Mouse (Mus musculus): Measurements from ENCODE around the gene Themis2. TPM values are rescaled to one million over a fixed set of nuclear protein-coding genes. Genes with fewer than 3 reads are reported as not detected.

The Themis2 gene
- polyA plus RNA-seq (2014; fragmentation: Nextera tagmentation; extraction: Ambion mirVana) = 0.67 and 0.69 TPM in 2 replicates

GRCm38 (mm10) chr4:132796196-132796886, at the start of gene Themis2:
Themis2 (minus strand) TSS chr4:132796387.
- Histone ChIP-seq H3K4me1 (replicated peaks; ENCODE audit: control insufficient read depth, insufficient read depth, low read length) (no peaks in the 10 kb centered on the region), H3K4me3 (ENCODE audit: low read depth, low read length) (peak within 1 kb of the TSS; percentile 25; the same call in 1 of the 2 replicates), H3K9ac (ENCODE audit: low read depth, low read length) (no peak within 1 kb of the TSS), H3K9me3 (ENCODE audit: control insufficient read depth, low read length) (no peaks in the 10 kb centered on the region), H3K27ac (ENCODE audit: low read depth, low read length) (no peak within 1 kb of the TSS), H3K36me3 (ENCODE audit: control insufficient read depth, insufficient read depth, low read length) (no peaks in the 10 kb centered on the region), H3K27me3 (ENCODE audit: control insufficient read depth, insufficient read depth, low read length) (peaks cover 12% of the 10 kb centered on the region; the same call in 1 of the 2 replicates), H3K4me2 (replicated peaks; ENCODE audit: low read depth, low read length) (peak within 1 kb of the TSS; percentile 49)
- DNase-seq (ENCODE audit: low spot score) = peak; percentile 77
- 3% methylated on average over 21 of the region's 21 CpGs for WGBS
- no peak for ATAC-seq (ENCODE audit: low FRiP score)

- DNase-seq (ENCODE audit: low spot score) (no peak), ATAC-seq (ENCODE audit: low FRiP score) (no peak)
- WGBS = 88% methylated on average over 1 of the region's 1 CpGs
- Histone ChIP-seq H3K9me3 (ENCODE audit: control insufficient read depth, low read length) (no peaks in the 10 kb centered on the region), H3K27me3 (ENCODE audit: control insufficient read depth, insufficient read depth, low read length) (no peaks in the 10 kb centered on the region), H3K9ac (ENCODE audit: low read depth, low read length) (peak overlapping the region; percentile 96), H3K27ac (ENCODE audit: low read depth, low read length) (peak overlapping the region; percentile 68; the same call in 1 of the 2 replicates), H3K4me2 (replicated peaks; ENCODE audit: low read depth, low read length) (peak overlapping the region; percentile 50), H3K4me3 (ENCODE audit: low read depth, low read length) (peak overlapping the region; percentile 96; the same call in 1 of the 2 replicates), H3K36me3 (ENCODE audit: control insufficient read depth, insufficient read depth, low read length) (peaks cover 1% of the 10 kb centered on the region; the same call in 1 of the 2 replicates), H3K4me1 (replicated peaks; ENCODE audit: control insufficient read depth, insufficient read depth, low read length) (peaks cover 3% of the 10 kb centered on the region; the same call in 1 of the 2 replicates)
These were observed 47.5 kb upstream of the Themis2 start for GRCm38 (mm10) chr4:132843705-132844071.

DNA sequence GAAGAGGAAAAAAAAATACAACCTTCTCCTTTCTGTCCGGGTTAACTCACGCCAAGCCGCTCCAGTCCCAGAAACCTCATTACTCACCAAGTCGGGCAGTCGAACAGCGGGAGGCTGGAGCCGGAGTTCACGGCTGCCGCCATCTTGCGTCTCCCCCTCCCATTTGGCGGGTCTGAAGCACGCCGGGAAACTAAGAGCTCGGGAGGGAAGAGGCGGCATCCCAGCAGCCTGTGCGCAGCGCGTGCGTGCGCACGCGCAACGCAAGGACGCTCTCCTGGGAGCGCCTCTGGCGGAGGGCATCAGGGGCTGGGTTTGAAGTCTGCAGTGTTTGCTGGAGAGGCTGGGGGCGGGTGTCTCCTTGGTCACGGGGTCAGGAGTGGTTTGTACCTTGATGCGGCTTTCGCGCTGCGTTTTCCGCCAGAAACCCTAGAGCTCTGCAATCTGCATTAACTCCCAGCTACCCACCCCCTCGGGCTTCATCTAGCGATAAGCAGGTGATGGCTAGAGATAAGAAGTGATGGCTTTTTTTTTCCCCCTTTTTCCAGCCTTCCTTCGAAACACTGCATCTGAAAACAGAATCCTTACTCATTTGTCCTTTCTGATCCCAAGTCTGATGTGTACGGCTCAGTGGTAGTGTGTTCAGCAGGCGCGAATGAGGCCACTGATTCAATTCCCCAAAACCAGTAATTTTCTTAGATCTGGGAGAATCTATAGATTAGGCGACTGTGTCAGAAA, 47.0 kb upstream of the Themis2 start, which contains the start of gene Ppp1r8:
Ppp1r8 (minus strand) TSS at position 200 of the 735 bp plus-strand sequence.
- peak within 1 kb of the TSS; percentile 68 for H3K4me2 ChIP-seq (replicated peaks; ENCODE audit: low read depth, low read length)
- peak within 1 kb of the TSS; percentile 96 for H3K4me3 ChIP-seq (ENCODE audit: low read depth, low read length)
- no peaks in the 10 kb centered on the region for H3K27me3 ChIP-seq (ENCODE audit: control insufficient read depth, insufficient read depth, low read length)
- under 1% methylated on average over 40 of the region's 40 CpGs for WGBS
- H3K9me3 ChIP-seq (ENCODE audit: control insufficient read depth, low read length) = no peaks in the 10 kb centered on the region
- peaks cover 3% of the 10 kb centered on the region; the same call in 1 of the 2 replicates for H3K36me3 ChIP-seq (ENCODE audit: control insufficient read depth, insufficient read depth, low read length)
- peak within 1 kb of the TSS; percentile 96 for H3K9ac ChIP-seq (ENCODE audit: low read depth, low read length)
- DNase-seq (ENCODE audit: low spot score) = peak; percentile 94
- H3K27ac ChIP-seq (ENCODE audit: low read depth, low read length) = peak within 1 kb of the TSS; percentile 68
- H3K4me1 ChIP-seq (replicated peaks; ENCODE audit: control insufficient read depth, insufficient read depth, low read length) = peaks cover 3% of the 10 kb centered on the region; the same call in 1 of the 2 replicates
- ATAC-seq (ENCODE audit: low FRiP score) = peak; percentile 99

- Histone ChIP-seq H3K4me2 (replicated peaks; ENCODE audit: low read depth, low read length) (peak overlapping the region; percentile 68), H3K9me3 (ENCODE audit: control insufficient read depth, low read length) (no peaks in the 10 kb centered on the region), H3K4me1 (replicated peaks; ENCODE audit: control insufficient read depth, insufficient read depth, low read length) (peaks cover 3% of the 10 kb centered on the region; the same call in 1 of the 2 replicates), H3K27ac (ENCODE audit: low read depth, low read length) (peak overlapping the region; percentile 62), H3K4me3 (ENCODE audit: low read depth, low read length) (peak overlapping the region; percentile 96), H3K27me3 (ENCODE audit: control insufficient read depth, insufficient read depth, low read length) (no peaks in the 10 kb centered on the region), H3K36me3 (ENCODE audit: control insufficient read depth, insufficient read depth, low read length) (peaks cover 3% of the 10 kb centered on the region; the same call in 1 of the 2 replicates), H3K9ac (ENCODE audit: low read depth, low read length) (peak overlapping the region; percentile 96)
- DNase-seq (ENCODE audit: low spot score) (peak; percentile 55), ATAC-seq (ENCODE audit: low FRiP score) (peak; percentile 39)
- under 1% methylated on average over 30 of the region's 30 CpGs for WGBS
These were observed 46.2 kb upstream of the Themis2 start for GRCm38 (mm10) chr4:132842281-132842906.

- DNase-seq (ENCODE audit: low spot score) = no peak
- WGBS = 88% methylated on average over 3 of the region's 3 CpGs
- Histone ChIP-seq H3K4me3 (ENCODE audit: low read depth, low read length) (peak overlapping the region; percentile 96), H3K9me3 (ENCODE audit: control insufficient read depth, low read length) (no peaks in the 10 kb centered on the region), H3K36me3 (ENCODE audit: control insufficient read depth, insufficient read depth, low read length) (peaks cover 3% of the 10 kb centered on the region; the same call in 1 of the 2 replicates), H3K4me2 (replicated peaks; ENCODE audit: low read depth, low read length) (peak overlapping the region; percentile 68), H3K9ac (ENCODE audit: low read depth, low read length) (peak overlapping the region; percentile 96), H3K27me3 (ENCODE audit: control insufficient read depth, insufficient read depth, low read length) (no peaks in the 10 kb centered on the region), H3K4me1 (replicated peaks; ENCODE audit: control insufficient read depth, insufficient read depth, low read length) (peaks cover 3% of the 10 kb centered on the region; the same call in 1 of the 2 replicates), H3K27ac (ENCODE audit: low read depth, low read length) (no peak overlapping the region)
- ATAC-seq (ENCODE audit: low FRiP score) = no peak
These were observed 45.3 kb upstream of the Themis2 start for GRCm38 (mm10) chr4:132841493-132841892.

DNA sequence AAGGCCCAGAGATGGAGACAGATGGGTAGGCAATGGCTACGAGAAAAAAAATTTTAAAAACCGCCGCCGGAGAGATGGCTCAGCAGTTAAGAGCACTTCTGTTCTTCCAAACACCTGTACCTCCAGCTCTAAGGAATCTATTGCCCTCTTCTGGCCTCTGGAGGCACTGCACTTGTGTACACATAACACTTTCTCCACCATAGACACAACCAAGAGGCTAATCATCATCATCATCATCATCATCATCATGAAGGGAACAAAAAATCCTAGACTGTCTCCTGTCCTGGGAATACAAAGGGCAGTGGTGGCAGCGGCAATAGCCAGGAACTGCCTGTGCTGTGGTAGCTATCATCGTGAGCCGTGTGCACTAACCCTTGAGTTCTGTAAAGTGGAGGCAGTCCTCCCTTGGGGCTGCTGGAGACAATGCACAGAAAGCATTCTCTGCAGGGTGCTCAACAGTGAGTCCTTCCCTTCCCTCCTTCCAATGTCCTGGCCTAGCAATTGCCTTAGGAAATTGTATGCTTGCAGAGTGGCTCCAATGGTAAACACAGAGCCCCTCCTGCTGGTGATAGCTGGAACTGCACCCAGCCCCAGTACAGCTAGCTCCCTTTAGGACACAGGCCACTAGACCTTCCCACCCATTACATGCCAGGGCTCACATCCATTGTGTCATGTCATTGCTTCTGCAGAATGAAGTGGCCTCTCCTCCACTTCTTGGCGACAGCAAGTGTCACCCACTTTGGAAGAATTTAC, 27.6 kb upstream of the Themis2 start:
- Histone ChIP-seq H3K4me2 (replicated peaks; ENCODE audit: low read depth, low read length) (no peak overlapping the region), H3K27me3 (ENCODE audit: control insufficient read depth, insufficient read depth, low read length) (no peaks in the 10 kb centered on the region), H3K4me3 (ENCODE audit: low read depth, low read length) (no peak overlapping the region), H3K9me3 (ENCODE audit: control insufficient read depth, low read length) (no peaks in the 10 kb centered on the region), H3K4me1 (replicated peaks; ENCODE audit: control insufficient read depth, insufficient read depth, low read length) (no peaks in the 10 kb centered on the region), H3K9ac (ENCODE audit: low read depth, low read length) (no peak overlapping the region), H3K27ac (ENCODE audit: low read depth, low read length) (no peak overlapping the region), H3K36me3 (ENCODE audit: control insufficient read depth, insufficient read depth, low read length) (peaks cover 17% of the 10 kb centered on the region)
- 71% methylated on average over 8 of the region's 8 CpGs for WGBS
- ATAC-seq (ENCODE audit: low FRiP score) = no peak
- peak; percentile 74 for DNase-seq (ENCODE audit: low spot score)

- H3K27me3 ChIP-seq (ENCODE audit: control insufficient read depth, insufficient read depth, low read length) = no peaks in the 10 kb centered on the region
- no peak for ATAC-seq (ENCODE audit: low FRiP score)
- no peaks in the 10 kb centered on the region for H3K36me3 ChIP-seq (ENCODE audit: control insufficient read depth, insufficient read depth, low read length)
- H3K9ac ChIP-seq (ENCODE audit: low read depth, low read length) = no peak overlapping the region
- WGBS = 47% methylated on average over 2 of the region's 2 CpGs
- H3K4me2 ChIP-seq (replicated peaks; ENCODE audit: low read depth, low read length) = no peak overlapping the region
- no peak for DNase-seq (ENCODE audit: low spot score)
- H3K4me3 ChIP-seq (ENCODE audit: low read depth, low read length) = no peak overlapping the region
- H3K9me3 ChIP-seq (ENCODE audit: control insufficient read depth, low read length) = no peaks in the 10 kb centered on the region
- H3K27ac ChIP-seq (ENCODE audit: low read depth, low read length) = no peak overlapping the region
- no peaks in the 10 kb centered on the region for H3K4me1 ChIP-seq (replicated peaks; ENCODE audit: control insufficient read depth, insufficient read depth, low read length)
These were observed 22.3 kb upstream of the Themis2 start for GRCm38 (mm10) chr4:132818442-132818841.

GRCm38 (mm10) chr4:132816855-132817254, 20.7 kb upstream of the Themis2 start:
- Histone ChIP-seq H3K4me2 (replicated peaks; ENCODE audit: low read depth, low read length) (no peak overlapping the region), H3K36me3 (ENCODE audit: control insufficient read depth, insufficient read depth, low read length) (no peaks in the 10 kb centered on the region), H3K4me3 (ENCODE audit: low read depth, low read length) (no peak overlapping the region), H3K9ac (ENCODE audit: low read depth, low read length) (no peak overlapping the region), H3K27me3 (ENCODE audit: control insufficient read depth, insufficient read depth, low read length) (no peaks in the 10 kb centered on the region), H3K27ac (ENCODE audit: low read depth, low read length) (no peak overlapping the region), H3K9me3 (ENCODE audit: control insufficient read depth, low read length) (no peaks in the 10 kb centered on the region), H3K4me1 (replicated peaks; ENCODE audit: control insufficient read depth, insufficient read depth, low read length) (no peaks in the 10 kb centered on the region)
- DNase-seq (ENCODE audit: low spot score) = no peak
- 71% methylated on average over 2 of the region's 2 CpGs for WGBS
- no peak for ATAC-seq (ENCODE audit: low FRiP score)

Data from hindbrain, embryonic 11.5 days (tissue).